Mouse (Mus musculus) CH12.LX (cell line): ENCODE data around the gene Mvk. TPM values are rescaled to one million over a fixed set of nuclear protein-coding genes. Genes with fewer than 3 reads are reported as not detected.

Experiments
- DNase-seq: peaks from one replicate; pipeline ENCODE4 v3.0.0-alpha.2; 2013; ENCODE audit errors: extremely low read depth
- H3K27ac ChIP-seq: 2 replicates; pipeline ENCODE4 v1.5.1; 2012; ENCODE audit warnings: low read depth, mild to moderate bottlenecking, control low read depth, moderate library complexity; ENCODE audit not compliant: insufficient read depth
- H3K27me3 ChIP-seq: replicated peaks from 2 replicates; pipeline ENCODE3; 2012; ENCODE audit warnings: inconsistent platforms
- H3K36me3 ChIP-seq, 2 experiments: replicated peaks in 1 of 2; 2 replicates each; pipeline versions ENCODE3 to v1.6.1; 2012; ENCODE audit warnings: inconsistent platforms in 1 of 2, low read length in 1 of 2, mild to moderate bottlenecking in 1 of 2, mixed read lengths in 1 of 2, moderate library complexity in 1 of 2; ENCODE audit not compliant: control insufficient read depth in 1 of 2, insufficient read depth in 1 of 2
- H3K4me1 ChIP-seq, 2 experiments: 2 replicates each; pipeline ENCODE4 v1.6.1; 2012; ENCODE audit warnings: inconsistent platforms in 1 of 2, moderate library complexity in 1 of 2; ENCODE audit not compliant: insufficient read depth in 2 of 2, control insufficient read depth in 1 of 2
- H3K4me2 ChIP-seq: 2 replicates; pipeline ENCODE4 v1.6.1; 2012; ENCODE audit warnings: low read depth, mild to moderate bottlenecking, control low read depth; ENCODE audit not compliant: poor library complexity, insufficient read depth, severe bottlenecking
- H3K4me3 ChIP-seq, 3 experiments: fragments of 150-350 bp in 1 of 3; sonication (generic) in 1 of 3; replicated peaks in 1 of 3; 2 replicates each; pipeline versions ENCODE3 to v1.5.1; 2011 to 2012; ENCODE audit warnings: low read depth in 2 of 3, low read length in 2 of 3, mild to moderate bottlenecking in 2 of 3, moderate library complexity in 2 of 3, control low read depth in 1 of 3, improper control_type of control experiment in 1 of 3, inconsistent platforms in 1 of 3, mixed read lengths in 1 of 3; ENCODE audit not compliant: poor library complexity in 1 of 3
- H3K79me2 ChIP-seq: replicated peaks from 2 replicates; pipeline ENCODE4 v1.6.1; 2012; ENCODE audit warnings: mild to moderate bottlenecking, moderate library complexity; ENCODE audit not compliant: control insufficient read depth, poor library complexity, insufficient read depth, severe bottlenecking; ENCODE audit errors: extremely low read depth
- H3K9ac ChIP-seq: 2 replicates; pipeline ENCODE4 v1.6.1; 2012; ENCODE audit warnings: low read depth, mild to moderate bottlenecking, control low read depth, moderate library complexity; ENCODE audit not compliant: insufficient read depth
- H3K9me3 ChIP-seq: replicated peaks from 2 replicates; pipeline ENCODE3; 2012; ENCODE audit warnings: low read length, inconsistent platforms, mixed read lengths
- BHLHE40 ChIP-seq: IDR thresholded peaks from 2 replicates; pipeline ENCODE4 v1.6.1; 2011; ENCODE audit warnings: mild to moderate bottlenecking, low read depth, low read length, improper control_type of control experiment
- CTCF ChIP-seq, 2 experiments: IDR thresholded peaks in 1 of 2; conservative IDR thresholded peaks in 1 of 2; 2 replicates each; pipeline ENCODE4 v1.5.1; 2011 to 2012; ENCODE audit warnings: low read depth in 2 of 2, low read length in 2 of 2, improper control_type of control experiment in 1 of 2, inconsistent platforms in 1 of 2, mild to moderate bottlenecking in 1 of 2, moderate library complexity in 1 of 2
- ELF1 ChIP-seq: IDR thresholded peaks from 2 replicates; pipeline ENCODE4 v1.6.1; 2014; ENCODE audit warnings: low read depth, mild to moderate bottlenecking, inconsistent platforms, low read length, improper control_type of control experiment
- EP300 ChIP-seq: IDR thresholded peaks from 2 replicates; pipeline ENCODE4 v1.6.1; 2011; ENCODE audit warnings: low read length, improper control_type of control experiment
- ETS1 ChIP-seq: conservative IDR thresholded peaks from 2 replicates; pipeline ENCODE4 v1.6.1; 2012; ENCODE audit warnings: low read depth, mild to moderate bottlenecking, inconsistent platforms, low read length, improper control_type of control experiment, moderate library complexity
- IRF4 ChIP-seq: IDR thresholded peaks from 2 replicates; pipeline ENCODE4 v1.6.1; 2014; ENCODE audit warnings: low read depth, mild to moderate bottlenecking, inconsistent platforms, low read length, improper control_type of control experiment
- MAFK ChIP-seq: IDR thresholded peaks from 2 replicates; pipeline ENCODE4 v1.6.1; 2011; ENCODE audit warnings: low read length, improper control_type of control experiment; ENCODE audit not compliant: insufficient replicate concordance
- MAX ChIP-seq: IDR thresholded peaks from 2 replicates; pipeline ENCODE4 v1.6.1; 2011; ENCODE audit warnings: low read length, improper control_type of control experiment
- MAZ ChIP-seq: IDR thresholded peaks from 2 replicates; pipeline ENCODE4 v1.6.1; 2012; ENCODE audit warnings: low read depth, mild to moderate bottlenecking, inconsistent platforms, low read length, improper control_type of control experiment, moderate library complexity
- MXI1 ChIP-seq: IDR thresholded peaks from 2 replicates; pipeline ENCODE4 v1.6.1; 2011; ENCODE audit warnings: mild to moderate bottlenecking, low read depth, low read length, improper control_type of control experiment
- PAX5 ChIP-seq: IDR thresholded peaks from 2 replicates; pipeline ENCODE4 v1.6.1; 2012; ENCODE audit warnings: low read length, inconsistent platforms, mixed read lengths
- POLR2A ChIP-seq: IDR thresholded peaks from 2 replicates; pipeline ENCODE4 v1.6.1; 2011; ENCODE audit warnings: low read depth, mild to moderate bottlenecking, improper control_type of control experiment, low read length
- RAD21 ChIP-seq: IDR thresholded peaks from 2 replicates; pipeline ENCODE4 v1.6.1; 2011; ENCODE audit warnings: low read depth, mild to moderate bottlenecking, low read length, improper control_type of control experiment, moderate library complexity
- SIN3A ChIP-seq: IDR thresholded peaks from 2 replicates; pipeline ENCODE4 v1.6.1; 2012; ENCODE audit warnings: low read length, improper control_type of control experiment, inconsistent platforms
- SMC3 ChIP-seq: IDR thresholded peaks from 2 replicates; pipeline ENCODE4 v1.6.1; 2011; ENCODE audit warnings: low read depth, low read length, improper control_type of control experiment
- TBP ChIP-seq: conservative IDR thresholded peaks from 2 replicates; pipeline ENCODE4 v1.6.1; 2011; ENCODE audit warnings: low read depth, low read length, improper control_type of control experiment
- TCF12 ChIP-seq: IDR thresholded peaks from 2 replicates; pipeline ENCODE4 v1.6.1; 2014; ENCODE audit warnings: low read depth, mild to moderate bottlenecking, inconsistent platforms, low read length, improper control_type of control experiment
- USF1 ChIP-seq: IDR thresholded peaks from 2 replicates; pipeline ENCODE4 v1.6.1; 2014; ENCODE audit warnings: low read depth, mild to moderate bottlenecking, inconsistent platforms, low read length, improper control_type of control experiment
- USF2 ChIP-seq: conservative IDR thresholded peaks from 2 replicates; pipeline ENCODE4 v1.6.1; 2011; ENCODE audit warnings: low read depth, low read length, improper control_type of control experiment
- ZKSCAN1 ChIP-seq: IDR thresholded peaks from 2 replicates; pipeline ENCODE4 v1.6.1; 2012; ENCODE audit warnings: low read depth, inconsistent platforms, low read length, improper control_type of control experiment, borderline replicate concordance
- ZMIZ1 ChIP-seq: IDR thresholded peaks from 2 replicates; pipeline ENCODE4 v1.6.1; 2012; ENCODE audit warnings: low read depth, mild to moderate bottlenecking, inconsistent platforms, low read length, improper control_type of control experiment
- dilution Hi-C: fragments of 300-500 bp; cut with MboI; formaldehyde crosslinking; loops from 2 replicates; pipeline ENCODE4 v1.14.3; 2020; ENCODE audit warnings: low sequenced_read_pairs; ENCODE audit not compliant: extremely low pct_unique_long_range_greater_than_20kb, extremely low pct_ligation_motif_present
- in situ Hi-C: fragments of 300-500 bp; cut with MboI; formaldehyde crosslinking; loops from 3 replicates; pipeline ENCODE4 v1.14.3; 2019; ENCODE audit warnings: low sequenced_read_pairs, low pct_ligation_motif_present, low pct_unique_long_range_greater_than_20kb, mixed read lengths
- polyA plus RNA-seq: library from polyadenylated mRNA; unstranded; fragments of >175 nt; gene quantifications from 2 replicates; pipeline ENCODE4 v1.2.1, GENCODE M21; 2012; ENCODE audit warnings: low read depth; ENCODE audit not compliant: insufficient read length
- total RNA-seq, 2 experiments: library from RNA; depleted of rRNA; stranded (reverse); fragments of 300-350 nt in 1 of 2; fragments of >200 nt in 1 of 2; gene quantifications; 2 replicates each; pipeline ENCODE4 v1.2.3; 2012 to 2014

The Mvk gene
- total and polyA plus RNA-seq, 3 experiments: 21.0 to 27.9 (median 24.2) TPM

- no peak for DNase-seq
- in situ Hi-C loops: no loop called here
- dilution Hi-C loops: no loop called here
- Histone ChIP-seq H3K79me2 (no peaks in the 10 kb centered on the region), H3K4me2 (no peak overlapping the region), H3K4me1 (peaks cover 0 to 12% of the 10 kb centered on the region in 2 experiments; a peak in 2 of 4 replicates), H3K27ac (no peak overlapping the region), H3K9me3 (peaks cover 4% of the 10 kb centered on the region), H3K27me3 (no peaks in the 10 kb centered on the region), H3K9ac (no peak overlapping the region), H3K4me3 (no peak overlapping the region), H3K36me3 (peaks cover 5 to 67% of the 10 kb centered on the region in 2 experiments)
- TF ChIP-seq MAZ (no peak), BHLHE40 (no peak), RAD21 (no peak), USF1 (no peak)
Observed at GRCm38 (mm10) chr5:114435588-114435987, 8.5 kb upstream of the Mvk start.

GRCm38 (mm10) chr5:114444368-114444692, 261 bp downstream of the Mvk start:
- dilution Hi-C loops: no loop called here
- peak overlapping the region; percentile 72 for H3K9ac ChIP-seq
- no peaks in the 10 kb centered on the region for H3K9me3 ChIP-seq
- H3K27me3 ChIP-seq: no peaks in the 10 kb centered on the region
- H3K36me3 ChIP-seq: peaks cover 0 to 41% of the 10 kb centered on the region in 2 experiments
- no peak for DNase-seq
- peak overlapping the region; percentile 78 to 83 (median 79) for H3K4me3 ChIP-seq
- H3K4me1 ChIP-seq: peaks cover 5 to 30% of the 10 kb centered on the region in 2 experiments
- TF ChIP-seq MAFK: no peak
- TF ChIP-seq ZKSCAN1: no peak
- TF ChIP-seq SMC3: no peak
- no peak for TF ChIP-seq ETS1
- TF ChIP-seq EP300: no peak
- no peak for TF ChIP-seq ZMIZ1
- TF ChIP-seq USF2: no peak
- TF ChIP-seq TBP: no peak
- no peak for TF ChIP-seq IRF4
- TF ChIP-seq PAX5: no peak
- 0 out of 2 replicates have a peak, but pooled peaks have one; percentile 11 for TF ChIP-seq MAX
- no peak; the same call in 1 of the 2 replicates for TF ChIP-seq MXI1
- TF ChIP-seq CTCF (conservative IDR thresholded peaks at IDR 0.05 in 1 of 2, IDR thresholded peaks at IDR 0.05 in 1 of 2; ENCODE audit: low read depth in 2 of 2, low read length in 2 of 2): no peak
- TF ChIP-seq TCF12: no peak
- no peak for TF ChIP-seq POLR2A
- peak; percentile 42; the same call in 1 of the 2 replicates for TF ChIP-seq SIN3A
- TF ChIP-seq ELF1: no peak
- no peak for TF ChIP-seq BHLHE40
- TF ChIP-seq, all 38 proteins: peak for 2
- in situ Hi-C loops: no loop called here
- H3K4me2 ChIP-seq: peak overlapping the region; percentile 62
- no peak overlapping the region for H3K27ac ChIP-seq
- H3K79me2 ChIP-seq: no peaks in the 10 kb centered on the region
